Mouse (Mus musculus) layer of hippocampus, adult 18-20 months (tissue): ENCODE measurements at regions not wholly inside any gene's neighbourhood (a gene's known extent, or its start where the extent isn't known, plus 50 kb on each side); places are given as distances from the start of the nearest gene placed in this dataset.
A peak's percentile ranks its signal among the peaks of the same experiment; 100 is the strongest.

Source experiments
- DNase-seq, 2 experiments: peaks; one replicate each; pipeline ENCODE4 v3.0.0; 2022; ENCODE audit warnings: low spot score in 2 of 2

DNA sequence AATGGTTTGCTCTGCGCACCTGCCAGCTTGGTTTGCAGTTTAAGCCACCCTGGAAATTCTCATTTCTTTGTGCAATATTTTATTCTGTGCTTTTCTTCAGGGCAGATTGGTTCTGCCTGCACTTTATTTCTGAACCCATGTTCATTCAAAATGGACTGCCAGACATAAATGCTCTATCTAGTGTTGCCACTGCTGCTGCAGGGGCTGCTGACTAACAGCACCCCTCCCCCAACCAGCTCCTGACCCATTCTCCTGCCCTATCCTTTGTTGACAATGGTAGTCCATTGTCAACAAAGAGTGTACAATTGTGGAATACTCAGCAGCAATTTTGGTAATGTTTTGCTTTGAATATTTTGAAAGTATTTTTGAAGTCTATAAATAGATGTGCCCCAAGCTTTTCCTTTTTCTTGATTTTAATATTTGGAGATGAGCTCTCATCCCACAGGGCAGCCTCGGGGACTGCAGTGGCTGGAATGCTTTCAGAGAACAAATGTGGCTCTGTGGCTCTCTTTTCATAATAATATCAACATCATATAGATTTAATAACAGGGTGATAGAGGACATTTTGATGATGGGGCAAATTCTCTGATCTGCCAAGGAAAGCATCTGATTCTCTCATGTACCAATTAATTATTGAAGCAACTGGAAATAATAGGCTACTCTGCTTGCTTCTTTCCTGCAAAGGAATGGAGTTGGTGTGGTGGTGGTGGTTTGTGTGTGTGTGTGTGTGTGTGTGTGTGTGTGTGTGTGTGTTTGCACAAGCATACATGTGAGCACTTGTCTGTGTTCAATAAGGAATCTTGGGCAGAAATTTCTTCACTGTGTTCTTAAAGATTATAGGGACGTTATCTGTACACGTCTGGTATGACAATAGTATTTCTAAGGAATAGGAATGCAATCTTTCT is 813.2 kb upstream of the Gm5150 start:
- no peak for DNase-seq

DNA sequence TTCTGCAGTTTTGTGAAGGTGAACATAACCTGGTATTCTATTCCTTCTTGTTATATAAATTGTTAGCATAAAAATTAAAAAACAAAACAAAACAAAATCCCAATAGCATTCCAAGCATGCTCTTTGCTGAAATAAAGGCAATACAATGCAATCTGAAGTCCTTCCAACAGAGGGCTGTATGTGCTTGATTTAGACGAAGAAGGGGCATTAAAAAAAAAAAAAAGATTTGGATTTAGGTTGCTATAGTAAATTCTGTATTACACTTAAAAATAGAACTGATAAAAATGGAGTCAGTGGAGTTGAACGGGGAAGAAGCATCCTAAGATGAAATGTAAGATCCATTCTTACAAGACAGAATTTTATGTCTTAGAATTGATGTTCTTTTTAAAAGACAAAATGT is 810.6 kb upstream of the Gm5150 start:
- DNase-seq = peak; percentile 2 to 63

DNA sequence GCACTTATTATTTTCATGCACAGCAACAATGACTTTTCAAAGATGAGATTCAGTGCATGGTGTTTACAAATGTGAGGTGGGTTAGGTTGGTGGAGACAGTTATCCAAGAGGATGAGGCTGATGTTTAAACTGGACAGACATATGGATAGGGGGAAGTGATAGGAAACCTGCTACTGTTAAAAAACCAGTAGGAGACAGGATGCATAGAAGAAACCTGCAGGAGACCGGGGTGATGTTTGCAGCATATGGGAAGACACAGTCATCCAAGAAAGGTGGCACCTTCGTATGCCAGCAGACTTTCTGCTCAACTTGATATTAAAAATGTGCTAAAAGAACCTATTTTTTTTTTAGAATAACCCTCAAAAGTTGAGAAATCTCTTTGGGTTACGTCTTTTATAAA is 809.9 kb upstream of the Gm5150 start:
- DNase-seq = no peak

DNA sequence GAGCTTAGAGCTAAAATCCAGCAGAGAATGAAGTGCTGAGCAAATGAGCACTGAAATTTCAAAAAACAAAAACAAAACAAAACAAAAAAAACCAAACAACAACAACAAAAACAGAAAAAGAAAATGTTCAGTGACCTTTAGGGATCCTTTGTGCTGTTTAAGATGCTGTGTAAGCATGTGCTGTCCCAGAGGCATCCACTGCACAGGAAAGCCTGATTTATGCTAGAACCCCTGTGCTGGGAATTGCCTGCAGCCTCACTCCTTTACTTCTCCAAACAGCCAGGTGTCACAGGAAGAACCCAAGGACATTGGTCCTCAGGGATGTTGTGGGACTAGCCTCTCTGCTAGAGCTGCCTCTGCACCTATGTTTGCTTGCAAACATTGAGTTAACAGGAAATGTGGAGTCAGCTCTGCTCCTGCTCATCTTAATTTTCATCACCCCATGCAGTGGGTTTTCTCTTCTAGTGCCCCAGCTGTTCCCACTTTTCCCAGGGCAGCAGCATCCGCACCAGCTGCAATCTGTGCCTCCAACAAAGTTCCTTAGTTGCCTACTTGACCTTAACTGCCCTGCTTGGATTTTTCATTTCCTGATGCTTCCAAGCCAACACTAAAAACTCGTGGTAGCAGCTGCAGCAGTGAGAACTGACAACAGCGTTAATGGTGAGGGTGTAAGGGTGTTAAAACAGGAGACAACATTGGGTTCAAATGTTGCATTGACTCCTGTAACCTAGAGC is 804.8 kb upstream of the Gm5150 start:
- DNase-seq = no peak

DNA sequence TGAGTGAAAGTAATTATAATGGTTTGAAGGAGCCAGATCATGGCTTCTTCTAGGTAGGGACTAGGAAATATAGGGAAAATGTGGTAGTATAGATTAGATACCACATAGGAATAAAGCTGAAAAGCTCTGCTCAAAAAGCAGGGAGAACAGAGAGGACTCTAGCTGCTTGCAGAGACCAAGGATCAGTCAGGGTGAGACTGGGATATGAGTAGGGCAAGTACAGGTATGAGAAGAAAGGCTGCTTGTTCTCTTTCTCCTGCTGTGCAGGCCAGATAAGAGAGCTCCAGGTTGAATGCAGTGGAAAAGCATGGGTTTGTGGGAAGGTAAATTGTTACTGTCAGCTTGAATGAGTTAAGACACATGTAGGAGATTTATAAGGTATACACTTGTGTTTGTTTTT is 797.4 kb upstream of the Gm5150 start:
- DNase-seq = no peak
